Mouse (Mus musculus) NIH3T3 (cell line): ENCODE results near the gene Ugt1a2.
"Not testable (repeated sequence)": the region's sequence is repeated elsewhere in the genome, so short reads cannot be mapped to it uniquely, and the experiment has no call there.

Source experiments
- DNase-seq: peaks from one replicate; pipeline ENCODE4 v3.0.0-alpha.2; 2012; ENCODE audit warnings: low read depth

Ugt1a2 gene

DNA sequence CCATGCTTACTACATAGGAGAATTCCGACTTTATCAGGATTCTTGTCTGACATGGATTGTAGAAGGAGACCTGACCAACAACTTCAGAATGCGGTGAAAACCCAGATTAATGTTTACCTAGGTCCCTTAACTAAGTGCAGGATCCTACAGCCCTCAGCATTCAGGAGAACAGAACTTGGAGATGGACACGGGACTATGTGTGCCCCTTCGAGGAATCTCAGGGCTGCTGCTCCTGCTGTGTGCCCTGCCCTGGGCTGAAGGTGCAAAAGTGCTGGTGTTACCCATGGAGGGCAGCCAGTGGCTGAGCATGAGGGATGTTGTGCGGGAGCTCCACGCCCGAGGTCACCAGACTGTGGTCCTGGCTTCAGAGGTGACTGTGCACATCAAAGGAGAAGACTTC lies at the start of gene Ugt1a2:
Ugt1a2 (plus strand) TSS at position 146 of the 400 bp plus-strand sequence.
- no peak for DNase-seq

DNA sequence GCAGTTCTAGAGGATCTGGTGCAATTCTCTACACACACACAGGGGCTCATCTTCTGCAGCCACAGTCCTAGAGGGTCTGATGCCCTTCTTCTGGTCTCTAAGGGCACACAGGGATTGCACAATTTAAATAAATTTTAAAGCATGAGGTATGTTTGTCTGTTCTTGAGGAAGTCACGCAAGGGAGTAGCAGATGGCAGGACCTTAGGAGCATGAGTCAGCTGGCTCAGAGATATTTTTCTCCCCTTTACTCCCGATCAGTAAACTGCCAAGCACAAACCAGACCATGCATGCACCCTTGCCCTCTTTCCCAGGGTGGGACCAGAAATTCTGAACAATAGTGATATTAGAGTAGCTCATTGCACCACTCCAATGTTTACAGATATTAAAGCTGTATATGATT lies 42.0 kb upstream of the Ugt1a2 start:
- DNase-seq: no peak

DNA sequence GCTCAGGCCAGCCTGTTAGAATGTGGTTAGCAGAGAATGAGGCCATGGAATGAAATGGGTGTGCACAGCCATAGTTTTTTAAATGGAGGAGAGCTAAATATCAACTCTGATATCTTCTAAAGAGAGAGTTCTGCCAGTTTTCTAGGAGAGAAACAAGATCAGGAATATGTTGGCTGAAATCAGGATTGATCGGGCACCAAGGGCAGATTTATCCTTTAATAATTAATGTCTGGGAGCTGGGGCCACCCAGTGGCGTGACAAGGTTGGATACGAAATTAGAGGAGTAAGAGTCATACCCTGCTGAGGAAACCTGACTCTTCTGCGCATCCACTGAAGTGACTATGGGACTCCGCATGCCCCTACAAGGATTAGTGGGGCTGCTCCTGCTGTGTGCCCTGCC lies 34.7 kb upstream of the Ugt1a2 start, which contains the start of gene Ugt1a5:
Ugt1a5 (plus strand) TSS at position 302 of the 400 bp plus-strand sequence.
- DNase-seq: no peak

DNA sequence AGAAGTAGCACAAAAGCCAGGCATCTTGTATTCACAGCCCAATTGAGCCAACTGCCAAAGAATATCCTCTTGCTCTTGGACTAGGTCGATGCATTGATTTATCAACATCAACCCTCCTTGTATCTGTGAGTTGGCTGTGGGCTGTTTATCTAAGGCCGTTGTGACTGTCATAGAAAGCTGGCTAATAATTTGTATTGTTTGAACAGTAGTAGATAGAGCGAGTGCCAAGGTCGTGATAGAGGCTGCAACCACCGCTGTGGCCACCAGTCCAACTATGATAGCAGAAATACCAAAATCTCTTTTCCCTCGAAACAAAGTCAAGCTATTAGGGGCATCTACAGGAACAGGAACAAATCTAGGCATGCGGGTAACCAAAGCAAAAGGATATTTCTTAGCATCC lies 28.2 kb upstream of the Ugt1a2 start:
- DNase-seq: not testable (repeated sequence)

DNA sequence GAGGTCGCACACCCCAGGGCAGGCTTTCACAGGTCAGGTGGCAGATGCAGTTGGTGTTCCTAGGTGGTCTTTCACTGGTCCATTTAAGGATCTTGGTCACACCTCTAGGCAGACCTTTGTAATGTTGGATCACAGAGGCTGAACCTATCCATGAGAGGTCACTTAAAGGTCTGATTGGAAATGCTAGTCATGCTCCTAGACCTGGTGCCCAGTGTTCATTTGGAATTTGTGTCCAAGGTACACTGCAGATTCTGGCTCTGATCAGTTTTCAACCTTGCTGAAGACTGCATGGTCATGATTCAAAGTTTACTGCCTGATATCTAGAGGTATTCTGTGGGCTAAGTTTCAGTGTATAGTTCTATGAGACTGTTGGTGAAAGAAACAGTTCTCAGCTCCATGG lies 20.7 kb upstream of the Ugt1a2 start:
- DNase-seq: no peak

DNA sequence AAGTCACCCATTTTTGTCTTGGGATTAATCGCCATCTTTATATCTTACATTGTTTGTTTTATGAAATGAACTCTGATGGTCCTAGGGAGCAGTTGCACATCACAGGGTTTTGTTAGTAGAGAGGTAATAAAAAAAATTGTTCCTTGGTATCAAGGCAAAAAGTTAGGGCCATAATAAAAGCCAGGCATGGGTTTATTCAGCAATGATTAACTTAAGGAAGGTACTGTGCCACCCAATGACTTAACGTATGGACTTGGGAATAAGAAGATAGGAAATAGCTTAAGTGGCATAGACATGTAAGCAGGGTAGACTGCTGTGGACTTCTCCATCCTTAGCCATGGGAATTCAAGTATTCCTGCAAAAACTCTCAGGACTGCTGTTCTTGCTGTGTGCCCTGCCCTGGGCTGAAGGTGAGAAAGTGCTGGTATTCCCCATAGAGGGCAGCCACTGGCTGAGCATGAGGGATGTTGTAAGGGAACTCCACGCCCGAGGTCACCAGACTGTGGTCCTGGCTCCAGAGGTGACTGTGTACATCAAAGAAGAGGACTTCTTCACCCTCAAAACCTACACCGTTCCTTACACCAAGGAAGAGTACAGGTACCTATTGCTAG lies 14.0 kb upstream of the Ugt1a2 start:
- DNase-seq: no peak

DNA sequence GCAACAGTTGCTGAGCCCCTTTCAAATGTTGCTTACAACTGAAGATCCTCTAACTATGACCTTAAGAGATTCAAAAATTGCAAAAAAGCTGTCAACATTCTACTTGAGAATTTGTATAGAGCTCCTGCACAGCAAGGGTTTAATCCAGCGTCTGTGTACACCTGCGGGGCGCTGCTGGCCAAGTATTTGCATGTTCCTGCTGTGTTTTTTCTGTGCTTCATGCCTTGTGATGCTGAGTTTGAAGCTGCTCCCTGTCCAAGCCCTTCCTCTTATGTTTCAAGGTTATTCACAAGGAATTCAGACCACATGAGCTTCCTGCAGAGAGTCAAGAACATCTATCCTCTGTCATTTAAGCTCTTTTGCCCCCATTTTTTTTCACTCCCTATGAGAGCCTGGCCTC lies 8.3 kb upstream of the Ugt1a2 start:
- no peak for DNase-seq

DNA sequence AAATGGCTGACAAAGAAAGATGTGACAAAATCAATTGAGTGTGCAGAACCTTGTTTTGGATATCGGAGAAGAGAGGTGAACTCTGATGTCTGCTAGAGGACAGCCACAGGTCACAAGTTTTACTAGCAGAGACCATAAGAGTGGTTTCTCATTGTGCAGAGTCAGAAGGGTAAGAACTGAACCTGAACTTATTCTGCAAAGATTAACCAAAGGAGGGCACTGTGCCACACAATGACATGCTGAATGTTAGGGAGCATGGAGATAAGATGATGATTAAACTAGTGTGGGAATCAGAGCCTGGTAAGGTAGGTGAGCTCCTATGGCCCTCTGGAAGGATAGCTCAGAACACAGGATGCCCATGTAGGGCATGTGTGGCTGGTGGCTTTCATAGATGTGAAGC lies 4.7 kb upstream of the Ugt1a2 start:
- DNase-seq: no peak

DNA sequence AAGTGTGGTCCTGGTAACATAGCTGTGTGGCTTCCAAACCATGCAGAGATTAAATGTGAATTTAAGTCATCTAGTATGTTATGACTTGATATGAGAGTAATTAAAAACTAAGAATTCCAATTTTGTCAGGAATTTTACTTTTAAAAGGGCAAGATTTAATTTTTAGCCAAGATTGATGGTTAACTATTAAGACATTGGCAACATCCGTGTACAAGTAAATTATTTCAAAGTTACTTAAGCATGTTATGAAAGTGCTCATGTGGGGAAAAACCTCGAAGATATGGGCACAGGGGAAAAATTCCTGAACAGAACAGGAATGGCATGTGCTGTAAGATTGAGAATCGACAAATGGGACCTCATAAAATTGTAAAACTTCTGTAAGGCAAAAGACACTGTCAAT lies 3.0 kb upstream of the Ugt1a2 start:
- no peak for DNase-seq

DNA sequence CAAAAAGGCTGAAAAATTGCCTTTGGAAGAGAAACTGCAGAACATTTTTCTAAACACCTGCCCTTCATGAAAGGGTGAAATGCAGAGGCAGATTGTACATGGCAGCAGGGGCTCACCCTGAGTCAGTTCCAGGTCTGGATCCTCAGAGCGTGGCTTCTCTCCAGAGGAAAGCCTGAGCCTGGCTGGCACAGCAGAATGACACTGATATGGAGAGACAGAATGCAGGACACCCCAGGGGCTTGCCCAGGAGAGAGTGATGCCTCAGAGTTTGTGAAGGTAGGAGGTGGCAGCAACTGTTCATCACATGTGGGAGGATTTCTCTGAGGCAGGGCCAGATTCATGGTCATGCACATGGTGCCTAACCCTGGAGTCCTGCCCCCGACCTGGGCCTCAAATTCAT lies 405 bp upstream of the Ugt1a2 start:
- peak; percentile 16 for DNase-seq

DNA sequence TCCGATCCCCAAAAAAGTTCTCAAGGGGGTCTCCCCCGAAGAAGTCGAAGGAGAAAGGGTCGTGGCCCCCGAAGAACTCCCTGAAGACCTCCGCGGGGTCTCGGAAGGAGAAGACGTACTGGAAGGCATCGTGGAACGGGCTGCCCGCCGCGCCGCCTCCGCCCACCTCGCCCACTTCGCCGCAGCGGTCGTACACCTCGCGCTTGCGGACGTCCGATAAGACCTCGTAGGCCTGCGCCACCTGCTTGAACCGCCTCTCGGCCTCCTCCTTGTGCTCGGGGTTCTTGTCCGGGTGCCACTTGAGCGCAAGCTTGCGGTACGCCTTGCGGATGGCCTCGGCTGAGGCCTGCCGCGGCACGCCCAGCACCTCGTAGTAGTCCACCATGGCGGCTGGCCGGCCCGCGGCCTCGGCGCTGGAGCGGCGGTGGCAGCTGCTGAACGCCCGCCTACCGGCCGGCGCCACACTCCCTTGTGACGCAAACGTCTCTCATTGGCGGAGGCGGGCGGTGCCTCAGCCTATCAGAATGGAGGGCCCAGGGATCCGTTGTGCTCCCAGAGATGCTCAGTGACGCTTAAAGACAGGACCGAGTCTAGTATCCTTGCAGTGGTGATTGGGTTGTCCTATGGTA lies 5.0 kb downstream of the Ugt1a2 start, which contains the start of gene Dnajb3:
Dnajb3 (minus strand) TSS at position 489 of the 629 bp plus-strand sequence.
- DNase-seq: no peak

DNA sequence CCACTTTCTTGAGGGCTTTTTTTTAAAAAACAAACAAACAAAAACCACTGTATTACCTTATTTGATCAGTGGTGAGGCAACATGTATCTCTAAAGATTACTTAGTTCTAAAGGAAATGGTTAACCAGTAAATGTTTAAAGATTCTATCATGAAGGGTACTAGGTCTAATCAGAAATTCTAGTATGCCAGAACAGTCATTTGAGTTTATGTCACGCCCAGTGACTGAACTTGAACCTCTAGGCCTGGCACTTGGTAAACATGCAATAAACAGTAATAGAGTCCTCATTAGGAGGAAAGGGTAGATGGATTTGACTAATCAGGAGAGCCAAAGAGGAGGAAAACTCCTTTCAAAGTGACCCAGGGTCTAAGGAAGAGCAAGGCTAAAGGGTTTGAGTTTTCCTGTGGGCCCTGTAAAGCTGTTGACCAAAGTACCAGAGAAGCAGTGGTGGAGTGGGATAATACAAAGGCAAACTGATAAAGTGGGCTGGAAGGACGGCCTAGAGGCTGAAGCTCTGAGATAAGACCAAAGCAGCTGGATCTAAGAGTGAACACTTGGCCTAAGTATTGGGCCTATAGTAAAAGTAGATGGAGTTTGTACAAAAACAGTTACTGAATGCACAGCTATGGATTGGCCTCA lies 6.6 kb downstream of the Ugt1a2 start:
- DNase-seq: no peak

DNA sequence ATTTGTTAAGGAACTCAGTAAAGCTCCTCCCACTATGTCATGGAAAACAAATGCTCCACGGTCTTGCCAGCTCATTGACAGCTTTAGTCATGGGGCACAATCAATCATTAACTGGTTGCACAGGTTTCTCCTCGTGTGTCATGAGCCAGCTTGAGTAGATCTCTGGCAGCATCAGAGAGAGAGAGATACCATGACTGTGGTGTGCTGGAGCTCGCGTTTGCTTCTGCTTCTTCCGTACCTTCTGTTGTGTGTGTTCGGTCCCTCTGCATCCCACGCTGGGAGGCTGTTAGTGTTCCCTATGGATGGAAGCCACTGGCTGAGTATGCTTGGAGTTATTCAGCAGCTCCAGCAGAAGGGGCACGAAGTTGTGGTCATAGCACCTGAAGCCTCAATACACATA lies 11.4 kb downstream of the Ugt1a2 start, which contains the start of gene Ugt1a1:
Ugt1a1 (plus strand) TSS at position 148 of the 400 bp plus-strand sequence.
- peak; percentile 44 for DNase-seq

DNA sequence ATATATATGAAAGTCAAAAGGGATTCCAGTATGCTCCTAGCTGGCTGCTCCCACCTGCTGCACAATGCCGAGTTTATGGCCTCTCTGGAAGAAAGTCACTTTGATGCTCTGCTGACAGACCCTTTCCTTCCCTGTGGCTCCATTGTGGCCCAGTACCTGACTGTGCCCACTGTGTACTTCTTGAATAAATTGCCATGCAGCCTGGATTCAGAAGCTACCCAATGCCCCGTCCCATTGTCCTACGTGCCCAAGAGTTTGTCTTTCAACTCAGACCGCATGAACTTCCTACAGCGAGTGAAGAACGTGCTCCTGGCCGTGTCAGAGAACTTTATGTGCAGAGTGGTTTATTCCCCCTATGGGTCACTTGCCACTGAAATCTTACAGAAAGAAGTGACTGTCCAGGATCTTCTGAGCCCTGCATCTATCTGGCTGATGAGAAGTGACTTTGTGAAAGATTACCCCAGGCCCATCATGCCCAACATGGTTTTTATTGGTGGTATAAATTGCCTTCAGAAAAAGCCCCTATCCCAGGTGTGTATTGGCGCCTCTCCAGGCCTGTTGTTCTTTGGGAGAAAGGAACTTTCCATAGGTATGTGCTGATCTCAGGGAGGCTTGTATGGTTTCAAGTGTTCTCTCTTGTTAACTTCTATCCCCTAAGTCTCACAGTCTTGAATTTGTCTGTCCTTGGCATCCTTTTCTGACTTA lies 12.1 kb downstream of the Ugt1a2 start:
- peak; percentile 19 for DNase-seq

DNA sequence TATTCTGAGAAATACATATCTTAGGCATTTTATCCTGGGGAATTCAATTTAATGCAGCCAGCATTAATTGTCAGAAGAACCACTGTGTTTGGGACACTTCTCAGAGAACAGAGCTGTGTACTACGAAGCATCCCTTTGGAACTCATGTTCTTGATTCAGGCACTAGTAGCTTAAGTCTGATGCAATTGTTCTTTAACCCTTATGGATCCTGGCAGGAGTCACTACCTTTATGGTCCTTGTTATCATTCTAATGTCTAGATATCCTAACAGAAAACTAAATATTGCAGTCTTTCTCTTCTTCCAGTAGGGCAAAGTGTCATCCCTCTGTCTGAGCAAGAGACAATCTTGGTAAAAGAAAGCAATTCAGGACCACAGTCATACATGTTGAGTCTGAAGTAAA lies 12.7 kb downstream of the Ugt1a2 start:
- DNase-seq: peak; percentile 9

DNA sequence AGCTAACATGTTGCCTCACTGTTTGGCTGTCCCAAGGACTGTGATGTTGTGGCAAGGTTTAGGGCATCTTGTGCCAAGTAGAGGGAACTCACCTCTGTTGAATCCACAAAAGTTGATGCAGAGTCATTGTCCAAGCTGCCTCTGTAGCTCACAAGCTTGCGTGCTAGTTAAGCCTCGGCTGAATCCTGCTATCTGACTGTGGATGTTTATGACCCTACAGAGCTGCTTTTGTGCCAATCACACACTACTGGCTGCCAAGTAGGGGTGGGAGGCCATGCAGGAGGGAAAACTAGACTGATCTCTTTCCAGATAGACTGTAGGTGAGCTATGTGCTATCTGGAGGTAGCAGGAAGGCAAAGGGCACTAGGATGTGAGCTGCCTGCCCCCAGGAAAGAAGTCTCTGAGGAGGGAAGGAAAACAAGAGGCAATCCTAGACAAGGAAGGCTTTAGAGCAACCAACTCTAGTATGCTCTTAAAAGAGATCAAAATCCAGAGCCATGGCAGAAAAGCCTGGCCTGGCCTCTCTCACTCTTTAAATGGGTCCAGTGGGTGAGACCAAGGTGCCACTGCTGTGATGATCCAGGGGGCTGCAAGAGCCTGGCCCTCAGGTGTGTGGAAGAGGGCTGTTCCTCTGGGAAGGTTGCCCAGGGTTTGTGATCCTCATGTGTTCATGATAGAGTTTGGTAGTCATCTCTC lies 13.5 kb downstream of the Ugt1a2 start:
- DNase-seq: peak; percentile 14

DNA sequence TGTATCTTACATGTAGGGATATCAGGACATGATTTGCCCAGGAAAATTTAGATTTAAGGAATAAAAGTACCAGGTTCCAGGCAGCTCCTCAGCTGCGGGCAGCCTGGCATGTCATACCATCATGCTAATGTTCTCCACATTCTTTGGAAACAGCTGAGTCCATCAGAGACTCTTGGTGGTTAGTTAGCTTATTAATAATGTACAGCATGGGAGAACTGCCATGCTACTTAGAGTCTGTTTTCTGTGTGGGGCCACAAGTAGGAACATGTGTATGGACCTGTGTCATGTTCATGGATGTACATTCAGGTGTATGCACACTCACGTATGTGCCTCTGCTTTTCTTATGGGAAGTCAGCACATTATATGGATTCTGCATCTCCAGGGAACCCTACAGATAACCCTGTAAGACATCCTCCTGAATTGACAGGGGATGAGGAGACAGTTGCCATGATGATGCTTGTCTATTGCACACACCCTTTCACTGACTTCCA lies 14.1 kb downstream of the Ugt1a2 start:
- DNase-seq: peak; percentile 5

DNA sequence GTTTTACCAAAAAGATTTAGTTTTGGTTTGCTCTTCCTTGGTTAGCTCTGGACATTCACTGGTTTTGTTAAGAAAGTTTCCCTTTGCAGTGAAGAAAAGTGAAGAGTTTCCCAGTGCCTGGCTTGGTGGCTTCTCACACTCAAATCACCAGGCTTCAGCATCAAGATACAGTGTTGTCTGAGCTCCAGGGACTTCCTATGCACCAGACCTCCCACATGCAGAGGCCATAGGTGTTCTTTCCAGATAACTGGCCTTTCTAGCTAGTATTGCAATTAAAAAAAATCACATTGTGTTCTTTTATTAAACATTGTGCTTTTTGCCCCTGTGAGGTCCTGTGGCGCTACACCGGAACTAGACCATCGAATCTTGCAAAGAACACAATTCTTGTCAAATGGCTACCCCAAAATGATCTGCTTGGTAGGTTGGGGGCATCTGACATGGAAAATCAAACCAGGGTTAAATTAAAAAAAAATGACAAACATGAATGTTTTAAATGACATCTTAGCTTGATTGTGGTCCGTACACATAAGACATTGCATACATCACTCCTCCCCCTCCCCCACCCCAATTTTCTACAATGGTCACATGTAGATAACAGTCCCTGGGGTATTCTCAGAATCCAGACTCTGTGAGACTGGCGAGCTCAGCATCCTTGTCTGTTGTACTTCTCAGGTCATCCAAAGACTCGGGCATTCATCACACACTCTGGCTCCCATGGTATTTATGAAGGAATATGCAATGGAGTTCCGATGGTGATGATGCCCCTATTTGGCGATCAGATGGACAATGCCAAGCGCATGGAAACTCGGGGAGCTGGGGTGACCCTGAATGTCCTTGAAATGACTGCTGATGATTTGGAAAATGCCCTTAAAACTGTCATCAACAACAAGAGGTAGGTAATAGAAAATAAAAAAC lies 15.3 kb downstream of the Ugt1a2 start:
- peak; percentile 14 for DNase-seq

DNA sequence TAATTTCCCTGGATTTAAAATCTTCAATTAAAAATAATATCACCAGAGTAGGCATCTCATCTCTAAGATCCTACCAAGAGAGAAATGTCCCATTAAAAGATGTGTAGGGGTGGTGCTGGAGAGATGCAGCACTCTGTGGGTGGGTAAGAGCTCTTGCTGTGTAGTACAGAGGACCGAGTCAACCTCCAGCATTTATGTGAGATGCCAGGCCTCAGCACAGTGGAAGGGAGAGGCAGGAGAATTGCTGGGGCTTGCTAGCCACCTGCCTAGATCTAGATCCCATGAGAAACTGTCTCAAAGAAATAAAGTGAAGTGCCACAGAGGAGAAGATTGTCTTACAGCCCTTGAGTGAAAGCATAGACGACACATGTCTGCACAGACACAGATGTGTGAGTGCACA lies 16.1 kb downstream of the Ugt1a2 start:
- DNase-seq: peak; percentile 3

DNA sequence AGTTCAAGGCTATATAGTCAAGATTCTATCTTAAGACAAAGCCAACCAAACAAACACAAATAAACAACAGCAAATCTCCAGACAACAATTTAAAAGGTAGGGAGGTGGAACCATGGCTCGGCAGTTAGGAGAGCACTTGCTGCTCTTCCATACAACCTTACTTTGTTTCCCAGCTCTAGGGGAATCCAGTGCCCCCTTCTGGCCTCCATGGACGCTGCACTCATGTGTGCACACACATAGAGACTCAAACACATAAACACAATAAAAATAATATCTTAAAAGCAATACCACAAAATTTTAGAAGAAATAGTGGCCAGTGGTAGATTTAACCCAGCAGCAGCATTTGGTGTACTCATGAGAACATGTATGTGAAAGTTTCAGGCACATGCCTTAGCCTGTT lies 16.7 kb downstream of the Ugt1a2 start:
- peak; percentile 27 for DNase-seq

DNA sequence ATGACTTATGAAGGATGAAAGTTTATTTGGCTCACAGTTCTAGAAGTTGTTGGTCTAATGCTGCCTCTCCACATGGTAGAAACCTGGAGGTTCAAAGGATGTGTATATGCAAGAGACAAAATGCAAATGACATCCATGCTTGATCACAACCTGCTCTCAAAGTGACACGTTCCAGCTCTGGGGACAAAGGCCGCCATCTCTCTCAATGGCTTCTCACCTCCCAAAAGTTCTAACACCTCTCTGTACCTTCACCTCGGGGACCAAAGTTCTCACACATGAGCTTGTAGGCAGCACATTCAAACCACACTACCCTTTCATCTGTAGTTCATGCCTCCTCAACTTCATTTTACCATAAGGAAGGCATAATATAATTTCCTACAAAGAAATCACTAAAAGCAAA lies 17.2 kb downstream of the Ugt1a2 start:
- peak; percentile 4 for DNase-seq
